Mouse (Mus musculus) hindbrain, embryonic 11.5 days (tissue): ENCODE results near the gene Apln. TPM values are rescaled to one million over a fixed set of nuclear protein-coding genes. Genes with fewer than 3 reads are reported as not detected.

ENCODE experiments used
- ATAC-seq: fragments of 200-750 bp; cut with Nextera tagmentation; 2 replicates; pipeline ENCODE4 v1.8.0; 2017; ENCODE audit warnings: mild to moderate bottlenecking, moderate TSS enrichment, moderate library complexity; ENCODE audit not compliant: low FRiP score
- DNase-seq: peaks from one replicate; pipeline ENCODE4 v3.0.0-alpha.2; 2015; ENCODE audit warnings: low spot score
- H3K27ac ChIP-seq: fragments of 300-500 bp; sonication (generic); 2 replicates; pipeline ENCODE4 v1.5.1; 2014; ENCODE audit warnings: mild to moderate bottlenecking, low read depth, low read length
- H3K27me3 ChIP-seq: fragments of 300-500 bp; sonication (generic); 2 replicates; pipeline ENCODE4 v1.6.1; 2014; ENCODE audit warnings: mild to moderate bottlenecking, low read length, moderate library complexity, mixed read lengths; ENCODE audit not compliant: control insufficient read depth, insufficient read depth
- H3K36me3 ChIP-seq: fragments of 300-500 bp; sonication (generic); 2 replicates; pipeline ENCODE4 v1.6.1; 2014; ENCODE audit warnings: mild to moderate bottlenecking, low read length, moderate library complexity, mixed read lengths; ENCODE audit not compliant: control insufficient read depth, insufficient read depth
- H3K4me1 ChIP-seq: fragments of 300-500 bp; sonication (generic); replicated peaks from 2 replicates; pipeline ENCODE4 v1.6.1; 2014; ENCODE audit warnings: low read length, mixed read lengths; ENCODE audit not compliant: control insufficient read depth, insufficient read depth
- H3K4me2 ChIP-seq: fragments of 300-500 bp; sonication (generic); replicated peaks from 2 replicates; pipeline ENCODE4 v1.6.1; 2014; ENCODE audit warnings: mild to moderate bottlenecking, low read depth, low read length
- H3K4me3 ChIP-seq: fragments of 300-500 bp; sonication (generic); 2 replicates; pipeline ENCODE4 v1.5.1; 2014; ENCODE audit warnings: low read depth, low read length
- H3K9ac ChIP-seq: fragments of 300-500 bp; sonication (generic); 2 replicates; pipeline ENCODE4 v1.6.1; 2014; ENCODE audit warnings: low read depth, low read length
- H3K9me3 ChIP-seq: fragments of 300-500 bp; sonication (generic); 2 replicates; pipeline ENCODE4 v1.6.1; 2016; ENCODE audit warnings: low read length; ENCODE audit not compliant: control insufficient read depth
- WGBS: fragments of 180-500 bp; shearing (Covaris S2); extraction: QIAGEN DNeasy Blood & Tissue Kit; methylation state at CpG from one replicate; pipeline ENCODE4 v1.1.7; 2014; 5-methylcytosine and 5-hydroxymethylcytosine counted together
- polyA plus RNA-seq: library from polyadenylated mRNA; unstranded; fragments of >200 nt; fragmentation: Nextera tagmentation; extraction: Ambion mirVana; gene quantifications from 2 replicates; pipeline ENCODE4 v1.2.1, GENCODE M21; 2014

Gene Apln
- polyA plus RNA-seq = 1.5 and 2.4 TPM in 2 replicates

DNA sequence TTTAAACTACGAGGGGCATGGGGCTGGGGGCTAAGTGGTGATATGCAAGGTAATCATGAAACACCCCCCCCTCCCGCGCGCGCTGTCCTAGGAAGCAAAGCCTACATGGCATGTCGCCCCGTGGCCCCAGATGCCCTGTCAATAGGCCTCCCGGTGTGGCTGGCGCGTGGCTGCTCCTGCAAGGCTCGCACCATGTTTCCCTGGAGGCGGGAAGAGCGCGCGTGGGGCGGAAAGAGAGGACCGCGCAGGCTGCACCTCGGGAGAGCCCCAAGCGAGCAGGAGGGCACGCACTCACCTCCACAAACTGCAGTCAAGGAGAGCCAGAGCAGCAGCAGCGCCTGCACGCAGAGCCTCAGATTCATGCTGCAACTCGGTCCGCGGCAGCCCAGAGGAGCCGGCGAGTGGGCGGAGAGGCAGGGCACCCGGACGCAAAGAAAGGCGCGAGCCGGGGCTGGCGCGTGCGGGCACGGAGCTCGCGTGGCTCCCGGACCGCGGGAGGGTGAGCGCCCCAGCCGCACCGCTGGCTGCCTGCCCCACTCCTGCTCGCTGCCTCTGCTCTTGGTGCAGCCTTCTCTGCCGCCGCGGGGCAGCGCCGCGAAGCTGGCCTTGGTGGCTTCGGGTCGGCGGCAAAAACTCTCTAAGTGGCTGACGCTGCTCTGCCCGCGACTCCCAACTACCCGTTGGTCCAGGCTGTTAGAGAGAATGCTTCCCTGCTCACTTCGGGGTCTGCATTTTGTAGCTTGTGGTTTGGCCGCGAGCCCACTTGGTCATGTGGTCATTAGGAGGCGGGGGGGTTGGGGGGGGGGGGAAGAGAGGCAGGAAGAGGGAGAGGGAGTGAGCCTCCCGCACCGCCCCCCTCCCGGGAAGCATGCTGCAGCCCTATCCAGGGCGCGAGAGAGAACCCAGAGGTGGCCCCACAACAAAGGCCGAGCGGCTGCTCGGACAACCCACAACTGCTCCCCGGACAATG, at the start of gene Apln:
Apln (minus strand) TSS at position 710 of the 970 bp plus-strand sequence.
- DNase-seq (peak; percentile 53), ATAC-seq (peak; percentile 57)
- Histone ChIP-seq H3K27ac (no peak within 1 kb of the TSS), H3K4me2 (peak within 1 kb of the TSS; percentile 83), H3K27me3 (peaks cover 11% of the 10 kb centered on the region), H3K4me1 (0 out of 2 replicates have a peak, but pooled peaks cover 2% of the 10 kb centered on the region), H3K9ac (peak within 1 kb of the TSS; percentile 54), H3K36me3 (no peaks in the 10 kb centered on the region), H3K9me3 (no peaks in the 10 kb centered on the region), H3K4me3 (peak within 1 kb of the TSS; percentile 39)
- 13% methylated on average over 49 of the region's 73 CpGs for WGBS

DNA sequence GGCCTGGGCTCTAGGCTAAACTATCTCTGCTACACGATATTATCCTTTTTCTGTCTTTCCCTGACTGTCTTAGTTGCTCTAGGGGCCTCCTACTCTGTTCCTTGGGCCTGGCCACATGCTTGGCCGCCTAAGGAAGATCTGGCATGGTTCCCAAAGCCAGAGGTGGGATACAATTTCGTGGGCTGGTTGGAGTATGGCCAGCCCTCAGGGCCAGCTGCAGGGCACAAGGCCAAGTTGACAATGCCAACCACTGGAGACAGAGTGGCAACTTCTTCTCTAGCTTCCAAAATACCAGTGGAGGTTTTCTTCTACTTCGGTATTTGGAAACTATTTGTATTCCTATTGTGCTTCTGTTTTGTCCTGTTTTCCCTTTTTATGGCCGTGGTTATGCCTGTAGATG, 47.7 kb upstream of the Apln start:
- H3K27me3 ChIP-seq = no peaks in the 10 kb centered on the region
- H3K4me3 ChIP-seq = no peak overlapping the region
- no peaks in the 10 kb centered on the region for H3K9me3 ChIP-seq
- no peak overlapping the region for H3K27ac ChIP-seq
- no peaks in the 10 kb centered on the region for H3K4me1 ChIP-seq
- H3K36me3 ChIP-seq = no peaks in the 10 kb centered on the region
- WGBS = 86% methylated on average over 5 of the region's 5 CpGs
- no peak for ATAC-seq
- no peak overlapping the region for H3K4me2 ChIP-seq
- no peak overlapping the region for H3K9ac ChIP-seq
- no peak for DNase-seq

DNA sequence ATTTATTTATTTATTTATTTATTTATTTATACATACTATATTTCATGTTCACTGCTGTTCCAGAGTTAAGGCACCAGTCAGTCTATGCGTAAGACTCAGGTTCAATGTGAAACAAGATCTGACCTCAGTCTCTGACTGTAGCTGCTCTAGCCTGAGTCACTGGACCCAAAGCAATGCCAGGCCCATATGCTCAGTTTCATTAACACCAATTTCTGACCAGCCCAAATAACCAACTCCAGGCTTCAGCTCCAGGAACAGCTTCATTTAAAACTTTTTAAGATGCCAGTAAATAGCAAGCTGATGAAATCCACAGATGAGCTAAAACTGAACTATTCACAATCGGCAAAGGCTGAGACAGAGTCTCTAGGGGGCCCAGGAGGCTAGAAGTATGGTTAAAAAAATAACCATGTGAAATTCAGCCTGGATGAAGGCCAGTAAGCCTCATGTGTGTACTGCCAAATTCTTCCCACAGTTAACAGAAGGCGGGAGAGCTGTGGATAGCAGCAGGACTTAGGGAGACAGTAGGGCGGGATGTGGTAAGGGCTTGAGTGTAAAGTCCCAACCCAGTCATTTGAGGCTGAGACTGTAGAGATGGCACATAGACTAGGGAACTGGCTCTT, 42.3 kb upstream of the Apln start:
- ATAC-seq (no peak), DNase-seq (no peak)
- no peaks in the 10 kb centered on the region for H3K9me3 ChIP-seq
- no peak overlapping the region for H3K9ac ChIP-seq
- no peaks in the 10 kb centered on the region; the same call in 1 of the 2 replicates for H3K27me3 ChIP-seq
- no peaks in the 10 kb centered on the region for H3K36me3 ChIP-seq
- H3K27ac ChIP-seq = no peak overlapping the region
- WGBS = 86% methylated on average over 4 of the region's 4 CpGs
- no peak overlapping the region for H3K4me3 ChIP-seq
- H3K4me1 ChIP-seq = no peaks in the 10 kb centered on the region
- H3K4me2 ChIP-seq = no peak overlapping the region

DNA sequence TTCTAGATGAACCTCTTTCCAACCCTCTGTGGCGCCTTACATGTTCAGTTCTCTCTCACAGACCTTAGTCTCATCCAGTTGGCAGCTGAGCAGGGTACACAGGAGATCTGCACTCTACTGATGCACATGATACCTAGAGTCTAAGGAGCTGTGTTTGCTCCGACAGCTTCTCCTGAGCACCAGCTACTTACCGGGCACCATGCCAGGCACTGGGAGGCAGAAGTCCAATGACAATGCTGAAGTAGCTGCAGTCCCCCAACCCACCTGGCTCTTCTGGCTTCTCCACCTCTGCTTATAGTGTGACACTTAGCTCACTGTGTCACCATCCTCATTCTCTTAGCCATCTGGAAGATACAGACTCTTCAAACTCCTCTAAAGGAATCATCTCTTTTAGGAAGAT, 40.0 kb upstream of the Apln start:
- 97% methylated on average over 3 of the region's 3 CpGs for WGBS
- H3K9me3 ChIP-seq = no peaks in the 10 kb centered on the region
- H3K36me3 ChIP-seq = no peaks in the 10 kb centered on the region
- H3K4me1 ChIP-seq = no peaks in the 10 kb centered on the region
- no peaks in the 10 kb centered on the region; the same call in 1 of the 2 replicates for H3K27me3 ChIP-seq
- H3K4me3 ChIP-seq = no peak overlapping the region
- DNase-seq (no peak), ATAC-seq (no peak)
- no peak overlapping the region for H3K4me2 ChIP-seq
- H3K9ac ChIP-seq = no peak overlapping the region
- H3K27ac ChIP-seq = no peak overlapping the region

DNA sequence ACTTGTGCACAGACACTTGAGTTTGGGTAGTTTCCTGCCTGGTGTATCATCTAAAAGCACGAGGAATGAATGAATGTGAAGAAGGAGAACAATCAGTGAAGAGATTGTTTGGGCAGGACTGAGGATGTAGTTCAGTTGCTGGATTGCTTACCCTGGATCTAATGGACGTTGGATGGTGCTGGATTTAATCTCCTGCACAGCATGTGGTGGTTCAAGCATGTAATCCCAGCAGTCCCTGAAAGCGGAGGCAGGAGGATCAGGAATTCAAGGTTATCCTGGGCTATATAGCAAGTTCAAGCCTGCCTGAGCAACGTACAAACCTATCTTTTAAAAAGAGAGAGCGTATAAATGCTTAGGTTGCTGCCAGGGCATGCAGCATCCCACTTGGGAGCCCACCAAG, 37.7 kb upstream of the Apln start:
- WGBS = 30% methylated on average over 5 of the region's 5 CpGs
- H3K4me2 ChIP-seq = no peak overlapping the region
- H3K27ac ChIP-seq = no peak overlapping the region
- no peaks in the 10 kb centered on the region; the same call in 1 of the 2 replicates for H3K27me3 ChIP-seq
- no peak overlapping the region for H3K9ac ChIP-seq
- ATAC-seq (no peak), DNase-seq (no peak)
- H3K4me3 ChIP-seq = no peak overlapping the region
- H3K9me3 ChIP-seq = no peaks in the 10 kb centered on the region
- H3K36me3 ChIP-seq = no peaks in the 10 kb centered on the region
- no peaks in the 10 kb centered on the region for H3K4me1 ChIP-seq

DNA sequence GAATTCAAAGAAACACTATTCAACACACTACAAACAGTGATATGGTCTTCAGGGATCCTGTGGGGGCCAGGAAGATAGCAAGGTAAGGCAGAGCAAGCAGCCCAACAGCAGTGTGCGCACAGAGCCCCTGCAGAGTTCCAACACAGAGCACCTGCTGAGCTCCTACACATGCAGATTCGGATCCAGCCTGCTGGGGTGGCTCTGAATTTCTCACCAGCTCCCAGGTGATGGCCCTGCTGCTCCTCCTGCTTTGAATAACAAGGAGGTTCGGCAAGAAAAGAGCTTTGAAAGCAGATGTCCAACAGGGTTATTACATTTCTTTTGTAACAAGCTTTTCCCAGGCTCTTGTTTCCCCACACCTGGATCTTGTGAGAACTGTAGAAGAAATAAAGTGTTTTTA, 37.3 kb upstream of the Apln start:
- Histone ChIP-seq H3K27me3 (no peaks in the 10 kb centered on the region; the same call in 1 of the 2 replicates), H3K36me3 (no peaks in the 10 kb centered on the region), H3K4me1 (no peaks in the 10 kb centered on the region), H3K27ac (no peak overlapping the region), H3K9me3 (no peaks in the 10 kb centered on the region), H3K4me3 (no peak overlapping the region), H3K4me2 (no peak overlapping the region), H3K9ac (no peak overlapping the region)
- 26% methylated on average over 3 of the region's 3 CpGs for WGBS
- DNase-seq (no peak), ATAC-seq (no peak)

DNA sequence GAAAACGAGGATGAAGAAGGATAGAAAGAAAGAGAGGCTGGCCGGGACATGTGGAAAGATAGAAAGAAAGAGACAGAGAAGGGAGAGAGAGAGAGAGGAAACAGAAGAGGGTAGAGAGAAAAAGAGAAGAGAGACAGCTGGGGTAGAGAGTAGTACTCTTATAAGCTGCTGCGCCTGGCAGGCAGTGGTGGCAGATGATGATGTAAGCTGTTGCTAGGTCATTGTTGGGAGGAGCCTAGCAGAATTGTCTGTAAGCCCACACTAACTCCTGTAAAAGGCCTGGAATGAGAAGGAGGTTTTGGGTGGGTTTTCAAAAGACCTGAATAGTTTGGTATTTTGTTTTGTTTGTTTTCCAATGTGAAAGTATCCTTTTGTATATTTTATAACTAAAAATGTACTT, 32.2 kb upstream of the Apln start:
- H3K27ac ChIP-seq = no peak overlapping the region
- no peak overlapping the region for H3K4me2 ChIP-seq
- H3K36me3 ChIP-seq = no peaks in the 10 kb centered on the region
- no peak for ATAC-seq
- DNase-seq = no peak
- H3K4me3 ChIP-seq = no peak overlapping the region
- 69% methylated on average over 3 of the region's 3 CpGs for WGBS
- H3K9me3 ChIP-seq = no peaks in the 10 kb centered on the region
- no peak overlapping the region for H3K9ac ChIP-seq
- no peaks in the 10 kb centered on the region for H3K27me3 ChIP-seq
- no peaks in the 10 kb centered on the region for H3K4me1 ChIP-seq

DNA sequence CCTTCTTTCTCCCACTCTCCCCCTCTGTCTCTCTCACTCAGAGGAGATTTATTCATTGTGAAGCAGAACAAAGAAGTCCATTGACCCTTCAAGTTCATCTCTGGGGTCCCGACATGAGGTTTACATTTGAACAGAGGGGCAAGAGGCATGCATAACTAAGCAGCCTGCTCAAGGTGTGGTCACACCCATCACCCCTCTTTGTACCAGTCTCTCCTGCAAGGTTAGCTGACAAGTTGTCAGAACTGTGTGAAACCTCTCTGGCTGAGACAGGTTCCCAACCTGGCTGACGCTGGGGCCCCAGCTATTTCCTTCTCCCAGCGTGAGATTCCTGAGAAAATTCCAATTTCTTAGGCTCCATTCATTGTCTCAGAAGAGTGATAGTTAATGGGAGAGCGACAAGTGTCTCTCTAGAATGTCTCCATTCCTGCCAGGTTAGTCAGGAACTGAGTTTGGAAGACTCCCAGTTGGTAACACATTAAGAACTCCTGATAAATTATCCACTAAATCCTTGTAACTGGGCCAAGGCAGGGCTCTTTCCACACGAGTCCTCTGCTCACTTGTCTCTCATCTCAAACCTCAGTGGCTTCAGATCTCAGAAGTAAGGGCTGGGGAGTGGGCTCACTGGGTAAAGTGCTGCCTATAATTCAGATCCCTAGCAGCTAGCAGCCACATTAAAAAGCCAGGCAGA, 29.7 kb upstream of the Apln start:
- ATAC-seq (no peak), DNase-seq (no peak)
- no peaks in the 10 kb centered on the region for H3K9me3 ChIP-seq
- no peaks in the 10 kb centered on the region for H3K27me3 ChIP-seq
- H3K27ac ChIP-seq = no peak overlapping the region
- H3K36me3 ChIP-seq = no peaks in the 10 kb centered on the region
- H3K4me3 ChIP-seq = no peak overlapping the region
- WGBS = 26% methylated on average over 5 of the region's 5 CpGs
- H3K4me1 ChIP-seq = no peaks in the 10 kb centered on the region
- H3K4me2 ChIP-seq = no peak overlapping the region
- no peak overlapping the region for H3K9ac ChIP-seq
